Mouse (Mus musculus) heart, embryonic 15.5 days (tissue): ENCODE data around the gene Prkn. TPM values are rescaled to one million over a fixed set of nuclear protein-coding genes. Genes with fewer than 3 reads are reported as not detected.

Experiments used
- ATAC-seq: fragments of 200-750 bp; cut with Nextera tagmentation; replicated peaks from 2 replicates; pipeline ENCODE4 v1.8.0; 2017; ENCODE audit warnings: low read depth, moderate TSS enrichment; ENCODE audit not compliant: insufficient number of reproducible peaks, insufficient read depth, low FRiP score
- H3K27ac ChIP-seq: fragments of 300-500 bp; sonication (generic); 2 replicates; pipeline ENCODE4 v1.5.1; 2015; ENCODE audit warnings: mild to moderate bottlenecking, inconsistent platforms
- H3K27me3 ChIP-seq: fragments of 300-500 bp; sonication (generic); 2 replicates; pipeline ENCODE4 v1.6.1; 2015; ENCODE audit warnings: inconsistent platforms
- H3K36me3 ChIP-seq: fragments of 300-500 bp; sonication (generic); 2 replicates; pipeline ENCODE4 v1.6.1; 2015; ENCODE audit warnings: mild to moderate bottlenecking, inconsistent platforms
- H3K4me1 ChIP-seq: fragments of 300-500 bp; sonication (generic); replicated peaks from 2 replicates; pipeline ENCODE4 v1.6.1; 2015; ENCODE audit warnings: inconsistent platforms
- H3K4me2 ChIP-seq: fragments of 300-500 bp; sonication (generic); 2 replicates; pipeline ENCODE4 v1.6.1; 2015; ENCODE audit warnings: inconsistent platforms, mild to moderate bottlenecking, moderate library complexity
- H3K4me3 ChIP-seq: fragments of 300-500 bp; sonication (generic); 2 replicates; pipeline ENCODE4 v1.5.1; 2015; ENCODE audit warnings: mild to moderate bottlenecking, inconsistent platforms
- H3K9ac ChIP-seq: fragments of 300-500 bp; sonication (generic); 2 replicates; pipeline ENCODE4 v1.6.1; 2015; ENCODE audit warnings: mild to moderate bottlenecking, inconsistent platforms
- H3K9me3 ChIP-seq: fragments of 300-500 bp; sonication (generic); replicated peaks from 2 replicates; pipeline ENCODE4 v1.6.1; 2016; ENCODE audit warnings: inconsistent platforms
- WGBS: fragments of 180-500 bp; shearing (Covaris S2); methylation state at CpG from one replicate; pipeline ENCODE4 v1.1.7; 2015; ENCODE audit warnings: mixed read lengths; 5-methylcytosine and 5-hydroxymethylcytosine counted together
- polyA plus RNA-seq: library from polyadenylated mRNA; unstranded; fragments of >200 nt; fragmentation: Nextera tagmentation; extraction: Ambion mirVana; gene quantifications from 2 replicates; pipeline ENCODE4 v1.2.1, GENCODE M21; 2015

Prkn gene
- polyA plus RNA-seq, 1 experiment from 2014 or later = 2.1 TPM

DNA sequence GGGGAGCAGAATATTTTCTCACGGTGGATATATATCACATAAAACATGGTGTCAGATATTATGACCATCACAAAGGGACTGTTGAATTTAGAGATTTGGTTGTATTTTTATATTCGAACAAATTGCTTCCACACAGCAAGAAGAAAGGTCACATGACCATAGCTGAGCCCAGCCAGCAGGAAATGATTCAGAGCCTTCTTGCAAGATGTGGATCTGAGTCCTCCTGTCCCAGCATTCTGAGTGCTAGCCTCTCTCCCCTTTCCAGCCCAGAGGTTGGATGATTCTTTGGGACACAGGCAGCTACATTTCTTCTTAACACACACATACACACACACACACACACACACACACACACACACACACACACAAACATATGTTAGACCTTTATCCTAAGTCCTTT lies 1022.2 kb downstream of the Prkn start:
- H3K27ac ChIP-seq = no peak overlapping the region
- no peaks in the 10 kb centered on the region for H3K36me3 ChIP-seq
- no peak overlapping the region for H3K9ac ChIP-seq
- no peak overlapping the region for H3K4me3 ChIP-seq
- no peak for ATAC-seq
- H3K4me2 ChIP-seq = no peak overlapping the region
- H3K4me1 ChIP-seq = no peaks in the 10 kb centered on the region
- no peaks in the 10 kb centered on the region for H3K27me3 ChIP-seq
- WGBS = 69% methylated on average over 2 of the region's 2 CpGs
- no peaks in the 10 kb centered on the region for H3K9me3 ChIP-seq

DNA sequence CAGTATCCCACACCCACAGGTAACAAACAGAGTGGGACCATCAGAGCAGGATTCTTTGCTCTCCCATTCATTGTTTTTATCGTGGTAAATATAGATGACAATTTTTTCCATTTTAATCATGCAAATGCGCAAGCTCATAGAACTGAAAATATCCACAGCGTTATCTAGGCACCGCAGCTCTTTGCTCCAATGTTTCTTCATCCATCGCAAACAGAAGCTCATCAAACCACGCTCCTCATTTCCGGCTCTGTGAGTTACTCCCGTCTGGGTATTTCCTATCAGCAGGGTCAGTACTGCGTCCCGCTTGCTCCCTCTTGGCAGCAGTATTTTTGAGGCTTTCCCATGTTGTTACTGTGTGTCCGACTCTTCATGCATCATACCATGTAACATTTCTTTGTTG lies 1022.8 kb downstream of the Prkn start:
- no peak overlapping the region for H3K4me2 ChIP-seq
- no peaks in the 10 kb centered on the region for H3K4me1 ChIP-seq
- WGBS = 88% methylated on average over 11 of the region's 11 CpGs
- ATAC-seq = no peak
- H3K9ac ChIP-seq = no peak overlapping the region
- H3K4me3 ChIP-seq = no peak overlapping the region
- H3K9me3 ChIP-seq = no peaks in the 10 kb centered on the region
- H3K27me3 ChIP-seq = no peaks in the 10 kb centered on the region
- H3K27ac ChIP-seq = no peak overlapping the region
- no peaks in the 10 kb centered on the region for H3K36me3 ChIP-seq

DNA sequence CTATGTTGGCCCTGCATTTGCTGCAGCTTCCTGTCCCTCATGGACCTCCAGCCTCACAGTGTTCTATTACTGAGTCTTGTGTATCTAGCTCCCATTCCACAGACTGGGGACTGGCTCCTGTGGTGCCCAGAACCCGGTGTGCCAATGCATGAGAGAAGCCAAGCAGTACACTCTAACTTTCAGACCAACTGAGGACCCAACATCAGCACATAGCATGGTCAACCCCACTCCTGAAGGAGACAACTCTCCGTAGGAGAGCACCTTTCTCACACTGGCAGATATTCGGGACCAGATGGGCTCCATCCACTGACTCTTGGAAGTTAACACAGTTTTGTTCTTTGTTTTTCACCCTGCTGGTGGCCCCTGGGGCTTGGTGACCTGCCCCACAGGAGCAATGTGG lies 1026.0 kb downstream of the Prkn start:
- WGBS = 79% methylated on average over 3 of the region's 3 CpGs
- Histone ChIP-seq H3K36me3 (no peaks in the 10 kb centered on the region), H3K9me3 (no peaks in the 10 kb centered on the region), H3K4me3 (no peak overlapping the region), H3K4me1 (no peaks in the 10 kb centered on the region), H3K9ac (no peak overlapping the region), H3K27ac (no peak overlapping the region), H3K27me3 (no peaks in the 10 kb centered on the region), H3K4me2 (no peak overlapping the region)
- ATAC-seq = no peak

DNA sequence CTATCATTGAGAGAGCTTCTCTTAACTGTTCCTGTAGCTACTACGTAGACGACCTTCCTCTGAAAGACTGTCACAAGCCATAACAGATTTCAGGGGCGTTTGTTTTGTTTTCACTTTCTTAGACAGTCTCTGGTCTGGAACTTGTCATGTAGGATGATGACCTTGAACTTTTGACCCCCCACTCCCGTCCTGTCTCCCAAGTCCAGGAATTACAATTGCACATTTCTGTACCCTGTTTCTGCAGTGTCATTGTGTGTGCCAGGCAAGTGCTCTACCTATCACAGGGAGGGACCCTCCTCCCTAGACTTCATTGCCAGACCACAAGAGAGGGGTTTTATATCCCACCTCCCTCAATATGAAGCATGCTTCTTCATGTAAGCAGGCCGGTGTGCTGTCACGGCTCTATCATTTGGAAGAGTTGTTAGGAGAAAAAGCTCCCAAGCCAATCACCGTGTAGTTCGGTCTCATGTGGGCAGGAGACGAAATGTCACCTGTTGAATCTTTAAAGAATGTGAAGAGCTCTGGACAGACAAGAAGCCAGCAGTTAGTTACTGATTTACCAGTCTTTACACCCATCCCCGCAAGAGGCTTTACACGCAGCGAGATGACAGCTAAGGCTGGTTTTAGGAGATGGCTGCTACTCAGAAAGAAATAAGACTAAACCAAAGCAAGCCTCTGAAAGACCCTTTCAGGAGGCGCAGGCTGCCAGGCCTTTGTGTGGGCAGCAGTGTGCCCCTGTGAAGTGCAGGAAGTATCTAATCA lies 1027.3 kb downstream of the Prkn start:
- Histone ChIP-seq H3K27me3 (no peaks in the 10 kb centered on the region), H3K4me3 (no peak overlapping the region), H3K9me3 (no peaks in the 10 kb centered on the region), H3K4me1 (no peaks in the 10 kb centered on the region), H3K36me3 (no peaks in the 10 kb centered on the region), H3K27ac (no peak overlapping the region), H3K9ac (no peak overlapping the region), H3K4me2 (no peak overlapping the region)
- 57% methylated on average over 13 of the region's 13 CpGs for WGBS
- ATAC-seq = no peak

DNA sequence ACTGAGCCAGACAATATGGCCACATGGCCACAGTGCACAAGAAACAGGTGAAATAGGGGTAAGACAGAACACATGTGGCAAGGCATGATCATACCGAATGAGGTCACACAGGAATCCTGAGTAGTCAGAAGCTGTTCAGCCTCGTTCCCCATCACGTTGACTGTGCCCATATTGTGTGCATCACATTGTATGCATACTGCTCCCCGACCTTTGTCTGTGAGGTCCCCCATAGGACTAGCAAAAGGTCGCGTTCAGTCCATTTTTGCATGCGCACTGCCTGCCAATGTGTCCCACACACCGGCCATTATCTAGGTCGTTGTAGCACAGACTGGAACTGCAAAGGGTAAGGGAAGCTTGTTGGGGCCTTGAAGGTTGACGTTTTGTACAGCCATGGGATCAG lies 1030.4 kb downstream of the Prkn start:
- 85% methylated on average over 10 of the region's 10 CpGs for WGBS
- no peaks in the 10 kb centered on the region for H3K9me3 ChIP-seq
- no peak for ATAC-seq

DNA sequence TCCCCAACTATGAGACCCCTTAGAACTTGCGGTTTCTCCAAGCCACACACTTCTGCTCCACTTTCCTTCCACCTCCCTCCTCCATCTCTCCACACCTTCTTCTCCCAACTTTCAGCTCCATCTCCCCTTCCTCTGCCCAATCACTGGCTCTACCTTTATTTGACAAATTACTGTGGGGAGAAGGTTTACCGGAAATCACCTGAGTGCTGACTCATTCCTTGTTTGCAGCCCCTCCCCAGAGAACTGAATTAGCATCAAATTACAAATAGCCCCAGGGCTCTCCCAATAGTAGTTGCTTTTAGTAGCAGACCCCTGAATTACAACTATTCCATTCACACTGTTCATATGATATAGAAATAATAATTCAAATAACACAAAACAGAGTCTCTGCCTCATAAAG lies 1036.1 kb downstream of the Prkn start:
- ATAC-seq = no peak

More for the DNA sequence above, 1030.4 kb downstream of the Prkn start:
- no peak overlapping the region for H3K9ac ChIP-seq
- H3K4me3 ChIP-seq = no peak overlapping the region
- no peak overlapping the region for H3K27ac ChIP-seq
- no peak overlapping the region for H3K4me2 ChIP-seq
- no peaks in the 10 kb centered on the region for H3K4me1 ChIP-seq
- H3K36me3 ChIP-seq = no peaks in the 10 kb centered on the region
- H3K27me3 ChIP-seq = no peaks in the 10 kb centered on the region

DNA sequence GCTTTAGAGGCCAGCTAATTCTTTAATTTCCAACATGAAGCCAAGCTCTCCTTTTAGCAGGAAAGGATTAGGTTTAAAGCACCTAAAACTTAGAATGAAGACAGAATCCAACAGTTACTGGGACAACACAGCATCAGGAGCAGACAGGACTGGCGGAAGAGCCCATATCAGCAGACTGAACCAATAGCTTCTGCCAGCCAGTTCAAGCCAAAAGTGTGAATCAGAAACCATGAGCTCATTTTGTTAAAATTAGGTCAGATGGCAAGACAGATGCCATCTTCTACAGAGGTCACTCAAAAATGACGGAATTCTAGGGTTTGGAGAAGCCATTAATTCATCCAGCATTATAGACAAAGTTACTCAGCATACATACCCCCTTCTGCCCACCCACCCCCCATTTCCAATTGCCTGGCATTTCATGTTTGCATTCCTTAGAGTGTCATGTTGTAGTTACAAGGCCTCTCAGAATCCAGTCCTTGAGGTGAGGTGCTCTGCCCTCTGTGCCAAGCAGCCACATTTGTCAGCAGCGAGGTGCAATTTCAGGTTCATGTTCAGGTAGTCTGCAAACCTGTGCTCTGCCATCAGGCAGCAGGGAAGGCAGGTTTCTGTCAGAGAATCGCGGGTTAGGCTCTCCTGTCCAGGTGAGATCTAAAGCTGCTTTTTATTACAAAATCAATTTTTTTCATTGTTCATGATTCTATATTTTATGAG lies 1041.1 kb downstream of the Prkn start:
- no peaks in the 10 kb centered on the region for H3K4me1 ChIP-seq
- H3K27ac ChIP-seq = no peak overlapping the region
- H3K27me3 ChIP-seq = no peaks in the 10 kb centered on the region
- no peak overlapping the region for H3K4me2 ChIP-seq
- no peaks in the 10 kb centered on the region for H3K36me3 ChIP-seq
- no peak for ATAC-seq
- no peak overlapping the region for H3K9ac ChIP-seq
- no peak overlapping the region for H3K4me3 ChIP-seq
- H3K9me3 ChIP-seq = no peaks in the 10 kb centered on the region
- 87% methylated on average over 5 of the region's 5 CpGs for WGBS

More for the DNA sequence above, 1036.1 kb downstream of the Prkn start:
- Histone ChIP-seq H3K36me3 (no peaks in the 10 kb centered on the region), H3K9me3 (no peaks in the 10 kb centered on the region), H3K4me1 (no peaks in the 10 kb centered on the region), H3K27me3 (no peaks in the 10 kb centered on the region), H3K9ac (no peak overlapping the region), H3K4me2 (no peak overlapping the region), H3K4me3 (no peak overlapping the region), H3K27ac (no peak overlapping the region)
- 86% methylated on average over 2 of the region's 2 CpGs for WGBS

DNA sequence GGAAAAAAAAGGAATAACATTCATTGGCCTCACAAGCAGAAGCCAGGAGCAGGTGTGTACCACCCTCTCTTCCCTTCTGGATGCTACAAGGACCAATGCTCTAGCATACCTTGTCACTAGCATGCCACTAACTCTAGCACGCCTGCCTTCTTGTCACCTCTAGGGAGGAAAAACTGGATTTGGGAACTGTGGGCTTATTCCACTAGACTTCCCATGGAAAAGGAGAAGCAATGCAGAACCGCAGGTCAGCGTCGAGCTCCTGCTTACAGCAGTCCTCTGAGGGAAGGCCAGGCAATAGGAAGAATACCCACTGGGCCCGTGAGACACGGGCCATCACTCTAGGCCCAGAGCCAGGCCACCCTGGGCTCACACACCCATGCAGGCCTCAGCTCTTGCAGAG lies 1045.4 kb downstream of the Prkn start:
- Histone ChIP-seq H3K4me1 (no peaks in the 10 kb centered on the region), H3K27me3 (no peaks in the 10 kb centered on the region), H3K9me3 (no peaks in the 10 kb centered on the region), H3K4me2 (no peak overlapping the region), H3K4me3 (no peak overlapping the region), H3K27ac (no peak overlapping the region), H3K9ac (no peak overlapping the region), H3K36me3 (no peaks in the 10 kb centered on the region)
- WGBS = 86% methylated on average over 6 of the region's 6 CpGs
- no peak for ATAC-seq

DNA sequence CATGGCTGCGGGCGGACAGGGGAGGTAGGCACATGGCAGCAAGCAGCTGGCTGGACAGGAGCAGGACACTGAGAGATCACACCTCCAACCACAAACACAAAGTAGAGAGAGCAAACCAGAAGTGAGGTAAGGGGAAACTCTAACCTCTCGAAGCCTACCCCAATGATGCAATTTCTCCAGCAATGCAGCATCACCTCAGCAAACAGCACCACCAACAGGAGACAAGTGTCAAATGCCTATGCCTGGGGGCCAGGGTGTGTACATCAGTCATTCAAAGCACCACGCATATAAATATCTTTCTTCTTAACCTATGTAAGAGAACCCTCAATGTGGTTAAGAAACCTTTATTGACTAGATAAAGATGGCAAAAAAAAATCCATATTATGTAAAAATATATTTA lies 1046.8 kb downstream of the Prkn start:
- Histone ChIP-seq H3K27me3 (no peaks in the 10 kb centered on the region), H3K4me2 (no peak overlapping the region), H3K4me3 (no peak overlapping the region), H3K9ac (no peak overlapping the region), H3K27ac (no peak overlapping the region), H3K36me3 (no peaks in the 10 kb centered on the region), H3K9me3 (no peaks in the 10 kb centered on the region), H3K4me1 (no peaks in the 10 kb centered on the region)
- no peak for ATAC-seq
- WGBS = 78% methylated on average over 4 of the region's 4 CpGs

DNA sequence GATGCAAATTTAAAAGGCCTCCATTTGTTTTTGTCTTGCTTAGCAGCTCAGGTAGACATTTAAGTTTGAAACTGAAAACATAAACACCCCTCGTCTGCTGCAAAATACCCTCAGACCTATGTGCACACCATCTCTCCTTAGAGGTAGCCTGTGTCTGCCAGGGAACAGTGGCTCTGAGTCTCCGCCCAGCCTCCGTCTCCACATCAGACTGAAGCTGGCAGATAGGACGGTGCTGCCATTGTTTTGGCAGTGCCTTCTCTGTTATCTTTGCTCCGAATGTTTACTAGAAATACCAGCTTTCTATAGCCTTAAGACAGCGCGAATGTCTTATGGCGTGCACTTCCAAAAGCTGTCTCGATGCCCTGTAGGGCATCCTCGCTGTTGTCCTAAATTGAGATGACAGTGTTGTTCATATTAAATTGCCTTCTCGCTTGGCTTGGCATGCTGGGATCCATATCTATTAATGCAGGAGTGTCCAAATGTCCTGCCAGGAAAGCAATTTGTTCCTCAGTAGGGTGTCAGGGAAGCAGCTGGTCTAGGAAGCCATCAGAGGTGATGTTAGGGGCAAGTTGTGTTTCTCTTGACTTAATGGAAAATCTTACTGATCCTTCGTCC lies 1047.5 kb downstream of the Prkn start:
- Histone ChIP-seq H3K4me3 (no peak overlapping the region), H3K4me1 (no peaks in the 10 kb centered on the region), H3K36me3 (no peaks in the 10 kb centered on the region), H3K9me3 (no peaks in the 10 kb centered on the region), H3K27me3 (no peaks in the 10 kb centered on the region), H3K27ac (no peak overlapping the region), H3K9ac (no peak overlapping the region), H3K4me2 (no peak overlapping the region)
- 66% methylated on average over 12 of the region's 12 CpGs for WGBS
- no peak for ATAC-seq

DNA sequence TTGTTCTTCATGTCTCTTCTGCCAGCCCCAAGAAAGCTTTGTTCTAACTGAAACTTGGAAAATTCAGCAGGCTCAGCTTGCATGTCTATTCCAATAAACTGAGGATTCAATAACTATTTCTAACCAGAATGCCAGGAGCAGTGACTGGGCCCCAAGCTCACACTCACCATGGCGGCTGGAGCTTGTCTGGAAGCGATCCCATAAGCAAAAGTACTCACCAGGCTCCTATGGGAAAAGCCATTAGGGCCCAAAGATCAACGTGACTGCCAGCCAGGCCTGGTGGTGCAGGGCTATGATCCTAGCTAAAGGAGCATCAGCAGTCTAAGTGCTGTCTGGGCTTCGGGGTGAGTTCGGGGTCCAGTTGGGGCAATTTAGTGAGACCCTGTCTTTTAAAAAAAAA lies 1048.6 kb downstream of the Prkn start:
- no peak overlapping the region for H3K27ac ChIP-seq
- H3K36me3 ChIP-seq = no peaks in the 10 kb centered on the region
- H3K9me3 ChIP-seq = no peaks in the 10 kb centered on the region
- H3K4me3 ChIP-seq = no peak overlapping the region
- 75% methylated on average over 5 of the region's 5 CpGs for WGBS
- no peaks in the 10 kb centered on the region for H3K4me1 ChIP-seq
- H3K4me2 ChIP-seq = no peak overlapping the region
- no peak overlapping the region for H3K9ac ChIP-seq
- no peak for ATAC-seq
- no peaks in the 10 kb centered on the region for H3K27me3 ChIP-seq
